Mouse (Mus musculus) MEL (cell line): ENCODE data around the gene Nup54.

Experiments
- BHLHE40 ChIP-seq: IDR thresholded peaks from 2 replicates; pipeline ENCODE4 v1.6.1; 2012; ENCODE audit warnings: low read depth, mild to moderate bottlenecking, inconsistent platforms, low read length, improper control_type of control experiment, borderline replicate concordance
- CHD1 ChIP-seq: IDR thresholded peaks from 2 replicates; pipeline ENCODE4 v1.6.1; 2012; ENCODE audit warnings: low read depth, mild to moderate bottlenecking, inconsistent platforms, low read length, improper control_type of control experiment
- CHD2 ChIP-seq: IDR thresholded peaks from 2 replicates; pipeline ENCODE4 v1.6.1; 2011; ENCODE audit warnings: low read length, improper control_type of control experiment
- CTCF ChIP-seq, 3 experiments: IDR thresholded peaks in 2 of 3; conservative IDR thresholded peaks in 1 of 3; 2 replicates each; pipeline ENCODE4 v1.5.1; 2011 to 2012; ENCODE audit warnings: low read length in 3 of 3, low read depth in 2 of 3, mild to moderate bottlenecking in 2 of 3, improper control_type of control experiment in 1 of 3, inconsistent platforms in 1 of 3, mixed read lengths in 1 of 3, moderate library complexity in 1 of 3; ENCODE audit not compliant: control insufficient read depth in 1 of 3, insufficient read depth in 1 of 3, poor library complexity in 1 of 3, severe bottlenecking in 1 of 3
- GATA1 ChIP-seq: IDR thresholded peaks from 2 replicates; pipeline ENCODE4 v1.6.1; 2011; ENCODE audit warnings: low read depth, low read length, improper control_type of control experiment
- HCFC1 ChIP-seq: IDR thresholded peaks from 2 replicates; pipeline ENCODE4 v1.6.1; 2012; ENCODE audit warnings: low read depth, mild to moderate bottlenecking, inconsistent platforms, low read length, improper control_type of control experiment, moderate library complexity
- NRF1 ChIP-seq: IDR thresholded peaks from 2 replicates; pipeline ENCODE4 v1.6.1; 2014; ENCODE audit warnings: low read depth, mild to moderate bottlenecking, inconsistent platforms, low read length, improper control_type of control experiment, moderate library complexity; ENCODE audit not compliant: poor library complexity, insufficient read depth, severe bottlenecking
- SIN3A ChIP-seq: IDR thresholded peaks from 2 replicates; pipeline ENCODE4 v1.6.1; 2012; ENCODE audit warnings: low read length, improper control_type of control experiment, inconsistent platforms
- UBTF ChIP-seq: IDR thresholded peaks from 2 replicates; pipeline ENCODE4 v1.6.1; 2012; ENCODE audit warnings: low read depth, mild to moderate bottlenecking, inconsistent platforms, low read length, improper control_type of control experiment, moderate library complexity, borderline replicate concordance; ENCODE audit not compliant: insufficient read depth
- USF1 ChIP-seq: IDR thresholded peaks from 2 replicates; pipeline ENCODE4 v1.6.1; 2014; ENCODE audit warnings: low read depth, mild to moderate bottlenecking, inconsistent platforms, low read length, improper control_type of control experiment, moderate library complexity

GRCm38 (mm10) chr5:92469201-92470130 lies 34.4 kb upstream of the Nup54 start:
- TF ChIP-seq GATA1 = peak; percentile 60
- no peak for TF ChIP-seq CHD2
- TF ChIP-seq CTCF (IDR thresholded peaks at IDR 0.05 in 2 of 3, conservative IDR thresholded peaks at IDR 0.05 in 1 of 3; ENCODE audit: control insufficient read depth in 1 of 3, insufficient read depth in 1 of 3, low read depth in 2 of 3, low read length in 3 of 3, poor library complexity in 1 of 3, severe bottlenecking in 1 of 3) = no peak
- no peak for TF ChIP-seq HCFC1
- TF ChIP-seq BHLHE40 = no peak
- no peak for TF ChIP-seq NRF1
- peak; percentile 53; the same call in 1 of the 2 replicates for TF ChIP-seq USF1
- no peak for TF ChIP-seq CHD1
- no peak for TF ChIP-seq SIN3A
- no peak for TF ChIP-seq UBTF
